Mouse (Mus musculus) forebrain, embryonic 12.5 days (tissue): Measurements from ENCODE around the gene Flot2. TPM values are rescaled to one million over a fixed set of nuclear protein-coding genes. Genes with fewer than 3 reads are reported as not detected.
"Not testable (repeated sequence)": the region's sequence is repeated elsewhere in the genome, so short reads cannot be mapped to it uniquely, and the experiment has no call there.

Experiments
- ATAC-seq: fragments of 200-750 bp; cut with Nextera tagmentation; 2 replicates; pipeline ENCODE4 v1.8.0; 2017; ENCODE audit warnings: moderate TSS enrichment; ENCODE audit not compliant: low FRiP score
- H3K27ac ChIP-seq: fragments of 300-500 bp; sonication (generic); 2 replicates; pipeline ENCODE4 v1.5.1; 2016; ENCODE audit warnings: mild to moderate bottlenecking
- H3K27me3 ChIP-seq: fragments of 300-500 bp; sonication (generic); 2 replicates; pipeline ENCODE4 v1.6.1; 2016; ENCODE audit warnings: mild to moderate bottlenecking
- H3K36me3 ChIP-seq: fragments of 300-500 bp; sonication (generic); replicated peaks from 2 replicates; pipeline ENCODE4 v1.6.1; 2016; ENCODE audit warnings: mild to moderate bottlenecking
- H3K4me1 ChIP-seq: fragments of 300-500 bp; sonication (generic); 2 replicates; pipeline ENCODE4 v1.6.1; 2016
- H3K4me2 ChIP-seq: fragments of 300-500 bp; sonication (generic); 2 replicates; pipeline ENCODE4 v1.6.1; 2016; ENCODE audit warnings: mild to moderate bottlenecking, moderate library complexity
- H3K4me3 ChIP-seq: fragments of 300-500 bp; sonication (generic); replicated peaks from 2 replicates; pipeline ENCODE4 v1.5.1; 2016; ENCODE audit warnings: mild to moderate bottlenecking
- H3K9ac ChIP-seq: fragments of 300-500 bp; sonication (generic); 2 replicates; pipeline ENCODE4 v1.6.1; 2016; ENCODE audit warnings: mild to moderate bottlenecking
- H3K9me3 ChIP-seq: fragments of 300-500 bp; sonication (generic); 2 replicates; pipeline ENCODE4 v1.6.1; 2016
- WGBS: fragments of 180-500 bp; shearing (Covaris S2); methylation state at CpG from one replicate; pipeline ENCODE4 v1.1.7; 2016; 5-methylcytosine and 5-hydroxymethylcytosine counted together
- polyA plus RNA-seq: library from polyadenylated mRNA; unstranded; fragments of >200 nt; fragmentation: Nextera tagmentation; extraction: Ambion mirVana; gene quantifications from 2 replicates; pipeline ENCODE4 v1.2.1, GENCODE M21; 2016

Gene Flot2
- polyA plus RNA-seq, 1 experiment from 2014 or later = 68.5 TPM

DNA sequence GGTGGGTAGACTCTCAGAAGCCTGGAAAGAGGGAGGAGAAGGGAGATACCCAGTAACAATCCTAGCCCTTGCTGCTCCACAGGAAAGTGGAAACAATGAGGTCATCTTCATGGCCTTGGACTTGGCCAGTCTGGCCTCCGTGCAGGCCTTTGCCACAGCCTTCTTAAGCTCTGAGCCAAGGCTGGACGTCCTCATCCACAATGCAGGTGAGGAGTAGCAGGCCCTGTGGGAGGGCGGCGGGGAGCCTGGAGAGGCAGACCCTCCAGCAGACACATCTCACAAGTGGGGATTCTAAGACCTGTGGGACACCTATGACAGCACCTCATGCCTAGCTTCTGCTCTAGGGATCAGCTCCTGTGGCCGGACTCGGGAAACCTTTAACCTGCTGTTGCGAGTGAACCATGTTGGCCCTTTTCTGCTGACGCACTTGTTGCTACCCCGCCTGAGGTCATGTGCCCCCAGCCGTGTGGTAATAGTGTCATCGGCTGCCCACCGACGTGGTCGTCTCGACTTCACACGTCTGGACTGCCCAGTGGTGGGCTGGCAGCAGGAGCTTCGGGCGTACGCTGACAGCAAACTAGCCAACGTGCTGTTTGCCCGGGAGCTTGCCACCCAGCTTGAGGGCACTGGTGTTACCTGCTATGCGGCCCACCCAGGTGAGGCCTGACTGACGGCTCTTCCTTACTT is 3.7 kb upstream of the Flot2 start:
- Histone ChIP-seq H3K4me1 (peaks cover 50% of the 10 kb centered on the region), H3K9ac (no peak overlapping the region), H3K4me2 (no peak overlapping the region), H3K36me3 (peaks cover 24% of the 10 kb centered on the region), H3K4me3 (no peak overlapping the region), H3K27ac (no peak overlapping the region), H3K9me3 (no peaks in the 10 kb centered on the region), H3K27me3 (no peaks in the 10 kb centered on the region)
- 92% methylated on average over 23 of the region's 23 CpGs for WGBS
- no peak for ATAC-seq

DNA sequence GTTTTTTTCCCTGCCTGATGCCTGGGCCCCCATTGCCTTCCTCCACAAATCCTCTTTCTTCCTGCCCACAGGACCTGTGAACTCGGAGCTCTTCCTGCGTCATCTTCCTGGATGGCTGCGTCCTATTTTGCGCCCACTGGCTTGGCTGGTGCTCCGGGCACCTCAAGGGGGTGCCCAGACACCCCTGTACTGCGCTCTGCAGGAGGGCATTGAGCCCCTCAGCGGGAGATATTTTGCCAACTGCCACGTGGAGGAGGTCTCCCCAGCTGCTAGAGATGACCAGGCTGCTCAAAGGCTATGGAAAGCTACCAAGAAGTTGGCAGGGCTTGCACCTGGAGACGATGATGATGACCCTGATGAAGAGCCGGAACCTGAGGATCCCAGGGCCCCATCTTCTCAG is 940 bp upstream of the Flot2 start:
- Histone ChIP-seq H3K4me2 (no peak overlapping the region), H3K36me3 (peaks cover 20% of the 10 kb centered on the region), H3K27me3 (no peaks in the 10 kb centered on the region), H3K4me3 (no peak overlapping the region), H3K9me3 (no peaks in the 10 kb centered on the region), H3K4me1 (peaks cover 44% of the 10 kb centered on the region), H3K9ac (no peak overlapping the region), H3K27ac (no peak overlapping the region)
- ATAC-seq = no peak
- whole genome bisulfite sequencing = 83% methylated on average over 10 of the region's 10 CpGs

DNA sequence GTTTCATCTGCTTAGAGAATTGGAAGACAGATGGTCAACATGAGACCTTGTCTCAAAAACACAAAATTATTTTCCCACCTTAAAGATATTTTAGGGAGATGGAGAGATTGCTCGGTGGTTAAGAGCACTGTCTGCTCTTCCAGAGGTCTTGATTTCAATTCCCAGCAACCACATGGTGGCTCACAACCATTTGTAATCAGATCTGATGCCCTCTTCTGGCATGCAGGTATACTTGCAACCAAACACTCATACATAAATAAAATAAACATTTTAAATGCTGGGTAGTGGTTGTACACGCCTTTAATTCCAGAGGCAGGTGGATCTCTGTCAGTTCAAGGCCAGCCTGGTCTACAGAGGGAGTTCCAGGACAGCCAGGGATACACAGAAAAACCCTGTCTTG is 3.1 kb downstream of the Flot2 start:
- Histone ChIP-seq H3K9ac (no peak overlapping the region), H3K4me1 (peaks cover 23% of the 10 kb centered on the region), H3K4me2 (no peak overlapping the region), H3K4me3 (no peak overlapping the region), H3K27me3 (no peaks in the 10 kb centered on the region), H3K36me3 (peaks cover 18% of the 10 kb centered on the region), H3K27ac (no peak overlapping the region), H3K9me3 (no peaks in the 10 kb centered on the region)
- whole genome bisulfite sequencing = 54% methylated on average over 2 of the region's 2 CpGs
- no peak for ATAC-seq

DNA sequence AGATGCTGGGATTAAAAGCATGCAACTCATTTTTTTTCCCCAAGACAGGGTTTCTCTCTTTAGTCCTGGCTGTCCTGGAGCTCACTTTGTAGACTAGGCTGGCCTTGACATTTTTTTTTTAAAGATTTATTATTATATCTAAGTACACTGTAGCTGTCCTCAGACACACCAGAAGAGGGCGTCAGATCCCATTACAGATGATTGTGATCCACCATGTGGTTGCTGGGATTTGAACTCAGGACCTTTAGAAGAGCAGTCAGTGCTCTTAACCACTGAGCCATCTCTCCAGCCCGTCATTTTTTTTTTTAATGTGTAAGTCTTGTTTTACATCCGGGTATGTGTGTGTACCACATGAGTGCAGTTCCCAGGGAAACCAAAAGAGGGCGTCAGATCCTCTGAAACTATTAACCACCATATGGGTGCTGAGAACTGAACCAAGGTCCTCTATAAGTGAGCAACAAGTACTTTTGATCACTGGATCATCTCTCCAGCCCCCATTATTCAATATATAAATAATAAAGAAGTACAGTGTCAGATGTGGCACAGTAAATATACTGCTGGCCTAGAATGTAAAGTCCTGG is 4.6 kb downstream of the Flot2 start:
- WGBS = 93% methylated on average over 4 of the region's 4 CpGs

DNA sequence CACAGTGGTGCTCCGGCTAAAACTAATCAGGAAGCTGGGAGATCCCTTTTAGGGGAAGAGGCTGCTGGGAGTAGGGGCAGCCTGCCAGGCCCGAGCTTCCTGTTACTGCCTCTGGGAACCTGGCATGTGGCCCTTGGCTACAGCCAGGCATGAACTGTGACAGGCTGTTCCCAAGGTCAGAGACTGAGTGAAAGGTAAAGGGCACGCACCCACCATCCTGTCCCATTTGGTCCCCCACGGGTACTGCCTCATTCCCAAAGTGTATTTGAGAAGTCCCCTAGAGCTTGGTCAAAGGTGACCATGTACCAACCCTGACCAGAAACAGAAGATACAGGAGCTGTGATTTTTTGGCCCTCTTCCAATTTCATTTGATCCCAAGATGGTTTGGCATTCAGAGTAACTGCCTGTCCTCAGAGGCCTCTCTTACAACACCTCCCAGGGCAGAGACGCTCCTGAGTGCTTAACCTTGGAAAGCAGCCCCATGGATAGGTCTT is 7.1 kb downstream of the Flot2 start:
- no peak for ATAC-seq
- Histone ChIP-seq H3K4me1 (no peaks in the 10 kb centered on the region), H3K4me2 (no peak overlapping the region), H3K27ac (no peak overlapping the region), H3K9ac (no peak overlapping the region), H3K4me3 (no peak overlapping the region), H3K36me3 (peaks cover 24% of the 10 kb centered on the region), H3K9me3 (no peaks in the 10 kb centered on the region), H3K27me3 (no peaks in the 10 kb centered on the region)
- WGBS = 85% methylated on average over 5 of the region's 5 CpGs

More for the DNA sequence above, 4.6 kb downstream of the Flot2 start:
- H3K4me3 ChIP-seq, H3K9me3 ChIP-seq, H3K27me3 ChIP-seq, ATAC-seq, H3K9ac ChIP-seq, H3K27ac ChIP-seq, H3K4me2 ChIP-seq: not testable (repeated sequence)
- H3K4me1 ChIP-seq = peaks cover 18% of the 10 kb centered on the region
- H3K36me3 ChIP-seq = peaks cover 24% of the 10 kb centered on the region

DNA sequence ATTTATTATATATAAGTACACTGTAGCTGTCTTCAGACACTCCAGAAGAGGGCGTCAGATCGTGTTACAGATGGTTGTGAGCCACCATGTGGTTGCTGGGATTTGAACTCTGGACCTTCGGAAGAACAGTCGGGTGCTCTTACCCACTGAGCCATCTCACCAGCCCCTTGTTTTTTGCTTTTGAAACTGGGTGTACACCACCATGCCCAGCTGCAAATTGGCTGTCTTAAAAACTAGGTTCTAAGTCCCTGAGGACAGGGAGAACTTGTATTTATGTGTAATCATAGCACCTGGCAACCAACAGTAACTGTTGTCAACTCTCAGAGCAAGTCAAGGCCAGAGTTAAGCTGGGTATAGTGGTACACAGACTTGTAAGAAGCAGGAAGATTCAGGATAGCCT is 10.9 kb downstream of the Flot2 start:
- H3K27me3 ChIP-seq, H3K4me3 ChIP-seq, H3K9ac ChIP-seq, H3K4me1 ChIP-seq, H3K27ac ChIP-seq, H3K9me3 ChIP-seq, H3K4me2 ChIP-seq, ATAC-seq: not testable (repeated sequence)
- peaks cover 36% of the 10 kb centered on the region for H3K36me3 ChIP-seq
- 92% methylated on average over 4 of the region's 4 CpGs for WGBS

DNA sequence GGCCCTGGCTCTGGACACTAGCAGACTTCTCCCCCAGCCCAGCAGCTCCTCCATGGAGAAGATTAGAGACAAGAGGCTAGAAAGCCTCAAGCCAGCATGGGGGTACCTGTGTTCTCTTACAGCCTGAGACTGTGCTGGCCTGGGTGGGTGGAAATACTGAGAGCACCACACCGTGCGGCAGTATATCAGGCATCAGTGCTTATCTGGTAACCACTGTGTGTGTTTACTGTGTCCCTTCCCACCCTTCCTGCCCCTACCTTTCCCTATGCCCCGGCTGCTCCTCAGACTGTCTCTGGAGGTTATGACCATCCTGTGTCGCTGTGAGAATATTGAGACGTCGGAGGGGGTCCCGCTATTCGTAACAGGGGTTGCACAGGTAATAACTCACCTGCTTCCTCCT is 15.3 kb downstream of the Flot2 start:
- no peaks in the 10 kb centered on the region for H3K9me3 ChIP-seq
- peaks cover 67% of the 10 kb centered on the region for H3K36me3 ChIP-seq
- H3K4me3 ChIP-seq = no peak overlapping the region

DNA sequence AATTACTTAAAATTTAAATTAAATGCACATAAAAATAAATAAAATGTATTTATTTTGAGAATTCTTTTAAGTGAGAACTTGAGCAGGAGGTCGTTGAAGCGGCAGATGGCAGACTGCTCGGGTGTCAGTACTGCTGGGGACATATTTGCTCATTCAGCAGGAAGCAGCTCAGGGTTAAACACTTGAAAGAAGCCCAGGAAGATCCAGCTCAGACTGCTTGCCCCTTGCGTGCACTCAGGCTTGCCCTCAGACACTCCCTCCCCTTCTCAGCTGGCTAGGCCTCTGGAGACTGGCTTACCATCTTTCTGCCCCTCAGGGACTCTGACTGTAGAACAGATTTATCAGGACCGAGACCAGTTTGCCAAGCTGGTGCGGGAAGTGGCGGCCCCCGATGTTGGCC is 19.2 kb downstream of the Flot2 start:
- Histone ChIP-seq H3K9me3 (no peaks in the 10 kb centered on the region), H3K9ac (no peak overlapping the region), H3K27me3 (no peaks in the 10 kb centered on the region), H3K4me1 (peaks cover 2% of the 10 kb centered on the region; the same call in 1 of the 2 replicates), H3K36me3 (peaks cover 76% of the 10 kb centered on the region), H3K27ac (no peak overlapping the region), H3K4me2 (no peak overlapping the region), H3K4me3 (no peak overlapping the region)
- no peak for ATAC-seq
- 86% methylated on average over 8 of the region's 8 CpGs for WGBS

More for the DNA sequence above, 15.3 kb downstream of the Flot2 start:
- WGBS = 94% methylated on average over 8 of the region's 8 CpGs
- Histone ChIP-seq H3K4me2 (no peak overlapping the region), H3K27ac (no peak overlapping the region), H3K9ac (no peak overlapping the region), H3K4me1 (no peaks in the 10 kb centered on the region), H3K27me3 (no peaks in the 10 kb centered on the region)
- no peak for ATAC-seq

DNA sequence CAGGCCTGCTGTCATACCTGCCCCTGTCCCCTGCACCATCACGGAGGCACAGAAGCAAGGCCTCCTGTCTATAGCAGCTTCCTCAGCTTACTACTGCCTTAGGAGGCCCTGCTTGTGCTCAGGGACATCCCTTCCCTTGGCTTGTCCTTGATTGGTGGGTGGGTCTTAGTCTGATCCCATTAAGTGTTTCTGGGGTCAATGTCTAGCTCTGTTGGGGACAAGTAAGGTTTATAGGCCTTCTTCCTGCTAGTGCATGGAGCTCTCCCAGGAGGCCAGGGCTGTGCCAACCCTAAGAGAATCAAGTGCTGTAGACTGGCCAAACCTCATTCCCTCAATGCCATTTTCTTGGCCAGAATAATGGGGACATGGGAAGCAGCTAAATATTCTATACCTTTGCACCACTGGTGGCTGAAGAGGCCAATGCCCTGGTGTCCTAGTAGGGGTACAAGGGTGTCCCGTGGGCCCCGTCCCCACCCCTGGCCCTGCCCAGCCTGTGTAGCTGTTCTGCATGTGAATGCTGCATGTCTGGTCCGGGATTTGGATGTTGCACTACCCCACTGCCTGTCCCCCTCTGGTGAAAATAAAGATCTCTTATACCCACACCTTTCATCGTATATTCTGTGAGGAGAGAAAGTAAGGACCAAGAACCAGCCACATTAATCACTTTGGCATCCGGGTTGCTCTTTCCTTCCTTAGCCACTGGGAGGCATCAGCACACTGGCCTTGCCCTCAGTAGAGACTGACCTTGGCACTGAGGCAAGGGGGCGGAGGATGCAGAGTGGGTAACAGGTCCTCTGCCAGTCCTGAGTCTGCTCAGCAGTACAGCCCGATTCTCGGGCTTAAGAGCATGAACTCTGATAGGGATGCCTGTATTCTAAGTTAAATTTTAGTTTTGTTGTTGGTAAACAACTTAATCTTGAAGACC is 22.4 kb downstream of the Flot2 start:
- no peak for ATAC-seq
- Histone ChIP-seq H3K9ac (no peak overlapping the region), H3K9me3 (no peaks in the 10 kb centered on the region), H3K4me2 (no peak overlapping the region), H3K27me3 (no peaks in the 10 kb centered on the region), H3K27ac (no peak overlapping the region), H3K4me1 (peaks cover 5% of the 10 kb centered on the region; the same call in 1 of the 2 replicates), H3K36me3 (peaks cover 47% of the 10 kb centered on the region), H3K4me3 (no peak overlapping the region)
- WGBS = 67% methylated on average over 9 of the region's 9 CpGs

DNA sequence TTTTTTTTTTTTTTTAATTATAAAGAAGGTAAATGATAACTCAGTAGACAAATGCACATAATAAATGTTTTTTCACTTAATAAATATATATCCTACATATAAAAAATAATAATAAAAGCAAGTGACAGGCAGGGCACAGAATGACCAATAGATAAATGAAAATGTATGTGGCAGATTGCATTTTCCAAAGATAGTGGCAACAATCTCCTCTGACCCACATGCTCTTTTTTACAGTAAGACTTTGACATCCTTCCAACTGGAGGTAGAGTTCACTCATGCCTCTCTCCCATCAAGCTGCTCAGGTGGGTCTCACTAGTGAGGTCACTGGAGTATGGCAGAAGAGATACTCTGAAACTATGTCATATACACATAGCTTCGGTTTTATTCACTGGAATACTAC is 24.8 kb downstream of the Flot2 start:
- no peak overlapping the region for H3K4me3 ChIP-seq
- no peak for ATAC-seq

DNA sequence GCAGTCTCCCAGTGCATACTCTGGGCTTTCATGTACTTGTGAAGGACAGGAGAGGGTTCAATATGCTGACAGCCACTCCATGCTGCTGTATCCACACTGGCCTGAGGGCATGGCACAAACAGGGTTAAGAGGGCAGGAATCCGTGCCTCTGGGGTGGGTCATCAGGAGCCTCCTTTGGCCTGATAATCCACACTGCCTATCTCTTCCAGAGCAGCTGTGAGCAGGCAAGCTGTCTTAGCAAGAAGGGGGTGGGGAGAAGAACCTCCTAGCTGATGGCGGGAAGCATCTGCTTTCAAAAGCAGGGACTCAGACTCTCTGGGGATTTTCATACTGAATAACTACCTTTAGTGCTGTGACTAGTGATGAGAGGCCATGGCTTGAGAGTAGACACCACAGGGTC is 28.2 kb downstream of the Flot2 start:
- Histone ChIP-seq H3K4me3 (no peak overlapping the region), H3K4me2 (no peak overlapping the region), H3K9me3 (no peaks in the 10 kb centered on the region), H3K27me3 (peaks cover 5% of the 10 kb centered on the region; the same call in 1 of the 2 replicates), H3K9ac (no peak overlapping the region), H3K27ac (no peak overlapping the region), H3K36me3 (no peaks in the 10 kb centered on the region), H3K4me1 (peaks cover 5% of the 10 kb centered on the region; the same call in 1 of the 2 replicates)
- ATAC-seq = no peak
- WGBS = 44% methylated on average over 2 of the region's 2 CpGs

More for the DNA sequence above, 24.8 kb downstream of the Flot2 start:
- Histone ChIP-seq H3K27ac (no peak overlapping the region), H3K36me3 (peaks cover 24% of the 10 kb centered on the region), H3K4me1 (peaks cover 5% of the 10 kb centered on the region; the same call in 1 of the 2 replicates), H3K4me2 (no peak overlapping the region), H3K27me3 (peaks cover 5% of the 10 kb centered on the region; the same call in 1 of the 2 replicates), H3K9ac (no peak overlapping the region), H3K9me3 (no peaks in the 10 kb centered on the region)
- 86% methylated on average over 1 of the region's 1 CpGs for WGBS

DNA sequence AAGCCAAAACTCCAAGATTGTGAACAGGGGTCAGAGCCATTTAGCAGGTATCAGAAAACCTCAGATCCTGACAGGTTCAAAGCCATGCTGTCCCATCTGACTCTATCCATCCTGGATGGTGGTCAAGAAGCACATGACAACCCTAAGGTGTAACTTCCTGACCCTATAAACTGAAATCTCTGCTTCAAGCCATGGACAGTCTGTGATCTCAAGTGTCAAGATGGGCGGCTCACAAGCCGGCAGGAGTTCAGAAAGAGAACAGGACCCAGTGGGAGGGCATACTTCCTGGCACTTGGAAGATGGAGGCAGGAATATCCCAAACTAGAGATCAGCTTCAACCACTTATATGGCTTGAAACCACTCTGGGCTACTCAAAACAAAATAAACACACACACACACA is 28.9 kb downstream of the Flot2 start:
- ATAC-seq = no peak
- Histone ChIP-seq H3K4me3 (no peak overlapping the region), H3K4me1 (peaks cover 5% of the 10 kb centered on the region; the same call in 1 of the 2 replicates), H3K4me2 (no peak overlapping the region), H3K27me3 (peaks cover 5% of the 10 kb centered on the region; the same call in 1 of the 2 replicates), H3K27ac (no peak overlapping the region), H3K9me3 (no peaks in the 10 kb centered on the region), H3K36me3 (peaks cover 2% of the 10 kb centered on the region; the same call in 1 of the 2 replicates), H3K9ac (no peak overlapping the region)
- WGBS = 77% methylated on average over 2 of the region's 2 CpGs
